Mouse (Mus musculus): ENCODE measurements around the gene Sdc1.

DNA sequence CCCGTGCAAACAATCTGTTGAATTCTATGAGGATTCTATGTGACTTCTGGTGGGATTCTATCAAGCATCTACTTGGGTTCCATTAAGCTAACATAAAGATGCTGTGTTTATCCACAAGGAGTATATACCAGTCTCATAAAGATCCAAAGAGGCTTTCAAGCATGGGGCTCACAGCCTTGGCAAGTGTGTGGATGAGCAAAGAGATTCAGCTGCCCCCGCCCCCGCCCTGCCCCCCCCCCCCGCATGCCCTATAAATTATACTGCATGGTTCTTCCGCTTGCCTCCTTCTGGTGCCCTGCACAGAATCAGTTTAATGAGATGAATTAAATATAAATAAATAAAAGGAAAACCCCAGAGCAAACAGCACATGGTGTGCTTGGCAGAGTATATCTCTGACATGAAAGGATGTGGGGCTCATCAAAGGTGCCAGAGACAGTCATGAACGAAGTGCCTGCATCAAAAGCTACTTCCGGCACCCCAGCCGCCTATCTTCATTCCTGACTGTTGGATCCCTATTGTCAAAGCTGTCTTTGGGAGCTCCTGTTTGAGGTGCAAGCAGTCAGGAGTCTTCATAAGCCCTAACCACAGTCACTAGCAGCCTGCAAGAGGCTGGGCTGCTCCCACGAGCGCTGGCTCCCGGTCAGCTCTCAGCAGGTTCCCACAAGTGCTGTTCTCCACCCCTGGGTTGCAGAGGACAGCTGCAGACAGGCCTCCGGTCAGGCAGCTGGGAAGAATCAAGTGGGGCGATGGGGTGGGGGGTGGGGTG is 46.5 kb downstream of the Sdc1 start:
- TF ChIP-seq POLR2A (IDR thresholded peaks at IDR 0.05; ENCODE audit: borderline replicate concordance, extremely low read depth, low read depth, low read length) (no peak), CTCF (IDR thresholded peaks at IDR 0.05; ENCODE audit: insufficient read depth, low read length) (no peak)

Measured in lung, adult 2 months (tissue).